ENCODE assay signal across 7 mouse cellular contexts in the genomic region with DNA sequence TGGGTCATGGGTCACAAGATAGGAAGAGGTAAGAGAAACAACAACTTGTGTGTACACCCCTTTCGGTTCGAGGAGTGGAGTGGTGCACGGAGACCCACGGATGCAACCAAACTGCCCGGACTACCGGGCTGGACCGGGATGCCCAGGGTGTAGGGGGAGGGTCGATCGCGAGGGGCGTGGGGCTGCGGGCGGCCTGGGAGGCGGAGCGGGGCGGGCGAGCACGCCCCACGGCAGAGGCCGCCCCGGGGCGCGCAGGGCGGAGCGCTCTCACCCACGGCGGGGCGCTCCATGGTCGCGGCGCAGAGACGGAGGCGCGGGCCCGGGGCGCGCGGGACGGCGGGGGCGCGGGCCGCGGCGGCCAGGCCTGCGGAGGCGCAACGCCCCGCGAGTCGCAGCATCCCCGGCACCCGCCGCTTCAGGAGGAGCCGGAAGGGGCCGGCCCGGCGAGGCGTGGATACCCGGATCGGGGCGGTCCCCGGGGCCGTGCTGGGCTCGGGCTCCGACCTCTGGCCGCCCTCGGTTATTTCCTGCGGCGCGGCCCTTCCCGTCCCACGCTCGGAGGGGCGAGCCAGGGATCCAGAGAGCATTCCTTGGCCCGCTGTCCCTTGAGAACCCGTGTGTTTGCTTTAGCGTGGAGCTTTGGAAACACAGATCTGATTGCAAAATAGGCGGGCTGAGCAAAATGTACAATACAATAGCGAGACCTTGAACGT. TPM values are rescaled to one million over a fixed set of nuclear protein-coding genes. Genes with fewer than 3 reads are reported as not detected.
DNase-seq lines count a peak whose midpoint lies in the region; ATAC-seq lines count a peak whose summit lies in the region.

No protein-coding gene starts in this region.

- H3K4me1 ChIP-seq in embryonic facial prominence, embryonic 13.5 days, result peaks cover 24% of the 10 kb centered on the region
- H3K4me1 ChIP-seq in limb, embryonic 12.5 days (replicated peaks), result peaks cover 20% of the 10 kb centered on the region
- H3K4me1 ChIP-seq in midbrain, embryonic 14.5 days (ENCODE audit: control insufficient read depth, insufficient read depth, low read length), result peaks cover 8% of the 10 kb centered on the region

- no peaks in the 10 kb centered on the region for H3K27me3 ChIP-seq in embryonic facial prominence, embryonic 13.5 days
- no peaks in the 10 kb centered on the region for H3K27me3 ChIP-seq in limb, embryonic 12.5 days
- H3K27me3 ChIP-seq in midbrain, embryonic 14.5 days (ENCODE audit: control insufficient read depth, insufficient read depth, low read length), result no peaks in the 10 kb centered on the region

- peak overlapping the region; percentile 61 for H3K4me3 ChIP-seq in embryonic facial prominence, embryonic 13.5 days
- peak overlapping the region; percentile 54 for H3K4me3 ChIP-seq in limb, embryonic 12.5 days (replicated peaks)
- H3K4me3 ChIP-seq in midbrain, embryonic 14.5 days (replicated peaks; ENCODE audit: low read depth, low read length), result peak overlapping the region; percentile 62

- peak; percentile 91 to 96 for DNase-seq in adrenal gland, postnatal 36 days
- DNase-seq in heart, adult 11 months, result peak; percentile 100
- peak; percentile 89 for DNase-seq in kidney, adult 18-20 months
- DNase-seq in midbrain, embryonic 14.5 days, result peak; percentile 86
- peak; percentile 68 for DNase-seq in spleen, adult 12 weeks (ENCODE audit: low spot score)

- under 1% methylated on average over 47 of the region's 81 CpGs for WGBS in embryonic facial prominence, embryonic 13.5 days
- 1% methylated on average over 79 of the region's 81 CpGs for WGBS in limb, embryonic 12.5 days
- under 1% methylated on average over 81 of the region's 81 CpGs for WGBS in midbrain, embryonic 14.5 days

- H3K27ac ChIP-seq in embryonic facial prominence, embryonic 13.5 days, result peak overlapping the region; percentile 93
- H3K27ac ChIP-seq in limb, embryonic 12.5 days, result peak overlapping the region; percentile 90
- H3K27ac ChIP-seq in midbrain, embryonic 14.5 days (replicated peaks; ENCODE audit: low read depth, low read length), result peak overlapping the region; percentile 84

- peak overlapping the region; percentile 79 for H3K9ac ChIP-seq in embryonic facial prominence, embryonic 13.5 days
- H3K9ac ChIP-seq in limb, embryonic 12.5 days (replicated peaks), result peak overlapping the region; percentile 85
- peak overlapping the region; percentile 84 for H3K9ac ChIP-seq in midbrain, embryonic 14.5 days (replicated peaks; ENCODE audit: low read length)

- peak overlapping the region; percentile 63 for H3K4me2 ChIP-seq in embryonic facial prominence, embryonic 13.5 days
- peak overlapping the region; percentile 64 for H3K4me2 ChIP-seq in limb, embryonic 12.5 days
- H3K4me2 ChIP-seq in midbrain, embryonic 14.5 days (ENCODE audit: low read length), result peak overlapping the region; percentile 67

- peak; percentile 88 for ATAC-seq in embryonic facial prominence, embryonic 13.5 days (ENCODE audit: insufficient number of reproducible peaks, insufficient read depth, low FRiP score, low TSS enrichment, low read depth)
- ATAC-seq in limb, embryonic 12.5 days (ENCODE audit: insufficient number of reproducible peaks, insufficient read depth, low FRiP score, low TSS enrichment, low read depth), result peak; percentile 88
- peak; percentile 90 for ATAC-seq in midbrain, embryonic 14.5 days (ENCODE audit: low FRiP score, low TSS enrichment)

- H3K9me3 ChIP-seq in embryonic facial prominence, embryonic 13.5 days, result no peaks in the 10 kb centered on the region
- H3K9me3 ChIP-seq in limb, embryonic 12.5 days, result no peaks in the 10 kb centered on the region
- H3K9me3 ChIP-seq in midbrain, embryonic 14.5 days (ENCODE audit: control insufficient read depth, low read length), result no peaks in the 10 kb centered on the region

- no peaks in the 10 kb centered on the region for H3K36me3 ChIP-seq in embryonic facial prominence, embryonic 13.5 days
- H3K36me3 ChIP-seq in limb, embryonic 12.5 days, result no peaks in the 10 kb centered on the region
- H3K36me3 ChIP-seq in midbrain, embryonic 14.5 days (ENCODE audit: control insufficient read depth, insufficient read depth, low read length), result no peaks in the 10 kb centered on the region

RNA-seq across cellular contexts. Expression of a gene that starts 10.9 kb away (rescaled TPM):
- total RNA-seq in adrenal gland, postnatal 36 days (2021), result 10 to 100 TPM; 54.9 to 72.6 TPM
- polyA plus RNA-seq in embryonic facial prominence, embryonic 13.5 days (2015; fragmentation: Nextera tagmentation; extraction: Ambion mirVana), result 19.8 TPM in 2 replicates
- 19.8 and 24.1 TPM in 2 replicates for polyA plus RNA-seq in limb, embryonic 12.5 days (2016; fragmentation: Nextera tagmentation; extraction: Ambion mirVana)
- polyA plus RNA-seq in midbrain, embryonic 14.5 days (2014; fragmentation: Nextera tagmentation; extraction: Ambion mirVana), result 35.1 and 46.1 TPM in 2 replicates

Comparison
In these comparisons a context has a peak if more than half of its experiments do, and no peak if none do; other contexts are left out.
1. Peak in every context shown above with its lines: DNase-seq, ATAC-seq, H3K4me3 ChIP-seq and H3K27ac ChIP-seq.